Mouse (Mus musculus): ENCODE data around the gene Lrp2. TPM values are rescaled to one million over a fixed set of nuclear protein-coding genes. Genes with fewer than 3 reads are reported as not detected.
"Not testable (repeated sequence)": the region's sequence is repeated elsewhere in the genome, so short reads cannot be mapped to it uniquely, and the experiment has no call there.

The Lrp2 gene
- total RNA-seq, 4 experiments from 2014 or later = 0.15 to 0.42 (median 0.24) TPM

GRCm38 (mm10) chr2:69582861-69583260 is 3.0 kb downstream of the Lrp2 start:
- DNase-seq = no peak

- DNase-seq = not testable (repeated sequence)
Measured at GRCm38 (mm10) chr2:69582068-69582467, 3.8 kb downstream of the Lrp2 start.

GRCm38 (mm10) chr2:69580091-69580490 is 5.8 kb downstream of the Lrp2 start:
- no peak for DNase-seq

GRCm38 (mm10) chr2:69578206-69578605 is 7.7 kb downstream of the Lrp2 start:
- no peak for DNase-seq

GRCm38 (mm10) chr2:69576531-69576930 is 9.3 kb downstream of the Lrp2 start:
- no peak for DNase-seq

GRCm38 (mm10) chr2:69574934-69575333 is 10.9 kb downstream of the Lrp2 start:
- no peak for DNase-seq

- no peak for DNase-seq
Measured at GRCm38 (mm10) chr2:69574261-69574660, 11.6 kb downstream of the Lrp2 start.

- DNase-seq = no peak
Measured at GRCm38 (mm10) chr2:69573733-69574054, 12.2 kb downstream of the Lrp2 start.

- DNase-seq = no peak
Measured at GRCm38 (mm10) chr2:69573038-69573732, 12.7 kb downstream of the Lrp2 start.

GRCm38 (mm10) chr2:69570556-69570955 is 15.3 kb downstream of the Lrp2 start:
- no peak for DNase-seq

GRCm38 (mm10) chr2:69566281-69566680 is 19.6 kb downstream of the Lrp2 start:
- DNase-seq = no peak

- DNase-seq = no peak
Measured at GRCm38 (mm10) chr2:69563492-69563891, 22.4 kb downstream of the Lrp2 start.

GRCm38 (mm10) chr2:69562761-69563160 is 23.1 kb downstream of the Lrp2 start:
- DNase-seq = no peak

- DNase-seq = no peak
Measured at GRCm38 (mm10) chr2:69560221-69560620, 25.6 kb downstream of the Lrp2 start.

GRCm38 (mm10) chr2:69559380-69559779 is 26.5 kb downstream of the Lrp2 start:
- no peak for DNase-seq

GRCm38 (mm10) chr2:69556686-69557085 is 29.2 kb downstream of the Lrp2 start:
- no peak for DNase-seq

- peak; percentile 5 for DNase-seq
Measured at GRCm38 (mm10) chr2:69551639-69552038, 34.2 kb downstream of the Lrp2 start.

GRCm38 (mm10) chr2:69546823-69547222 is 39.0 kb downstream of the Lrp2 start:
- DNase-seq = no peak

- DNase-seq = no peak
Measured at GRCm38 (mm10) chr2:69536018-69536417, 49.8 kb downstream of the Lrp2 start.

- DNase-seq = no peak
Measured at GRCm38 (mm10) chr2:69531528-69532055, 54.3 kb downstream of the Lrp2 start.

- no peak for DNase-seq
Measured at GRCm38 (mm10) chr2:69530691-69531527, 55.0 kb downstream of the Lrp2 start.

GRCm38 (mm10) chr2:69530126-69530525 is 55.7 kb downstream of the Lrp2 start:
- DNase-seq = no peak

GRCm38 (mm10) chr2:69520273-69520672 is 65.6 kb downstream of the Lrp2 start:
- DNase-seq = no peak

GRCm38 (mm10) chr2:69518307-69518706 is 67.6 kb downstream of the Lrp2 start:
- no peak for DNase-seq

Data from adrenal gland, adult 8-10 months (tissue).